Mouse (Mus musculus): Measurements from ENCODE around the gene Cpped1. TPM values are rescaled to one million over a fixed set of nuclear protein-coding genes. Genes with fewer than 3 reads are reported as not detected.
A peak's percentile ranks its signal among the peaks of the same experiment; 100 is the strongest.

Cpped1 gene
- 16.2 and 16.6 TPM in 2 replicates for polyA plus RNA-seq (2014; fragmentation: Nextera tagmentation; extraction: Ambion mirVana)

- H3K27me3 ChIP-seq (ENCODE audit: control insufficient read depth, insufficient read depth, low read length) = no peaks in the 10 kb centered on the region
- DNase-seq (ENCODE audit: low spot score) (peak; percentile 89), ATAC-seq (replicated peaks; ENCODE audit: low FRiP score) (peak; percentile 95)
- no peaks in the 10 kb centered on the region for H3K9me3 ChIP-seq (ENCODE audit: control insufficient read depth, low read length)
- peak within 1 kb of the TSS; percentile 64; the same call in 1 of the 2 replicates for H3K27ac ChIP-seq (ENCODE audit: low read depth, low read length)
- peak within 1 kb of the TSS; percentile 77 for H3K9ac ChIP-seq (ENCODE audit: low read length)
- peak within 1 kb of the TSS; percentile 70 for H3K4me2 ChIP-seq (ENCODE audit: low read depth, low read length, severe bottlenecking)
- H3K4me1 ChIP-seq (replicated peaks; ENCODE audit: control insufficient read depth, insufficient read depth, low read length) = peaks cover 2% of the 10 kb centered on the region; the same call in 1 of the 2 replicates
- under 1% methylated on average over 32 of the region's 32 CpGs for WGBS
- no peaks in the 10 kb centered on the region for H3K36me3 ChIP-seq (ENCODE audit: control insufficient read depth, insufficient read depth, low read length)
- peak within 1 kb of the TSS; percentile 55 for H3K4me3 ChIP-seq (ENCODE audit: low read depth, low read length)
These were observed at the start of gene Cpped1 for GRCm38 (mm10) chr16:11909035-11909591. Gene Cpped1, minus strand, starts transcription at chr16:11909445.

- no peaks in the 10 kb centered on the region for H3K27me3 ChIP-seq (ENCODE audit: control insufficient read depth, insufficient read depth, low read length)
- H3K4me3 ChIP-seq (ENCODE audit: low read depth, low read length) = no peak overlapping the region
- DNase-seq (ENCODE audit: low spot score) (no peak), ATAC-seq (replicated peaks; ENCODE audit: low FRiP score) (no peak)
- no peak overlapping the region for H3K27ac ChIP-seq (ENCODE audit: low read depth, low read length)
- no peaks in the 10 kb centered on the region for H3K4me1 ChIP-seq (replicated peaks; ENCODE audit: control insufficient read depth, insufficient read depth, low read length)
- H3K4me2 ChIP-seq (ENCODE audit: low read depth, low read length, severe bottlenecking) = no peak overlapping the region
- no peak overlapping the region for H3K9ac ChIP-seq (ENCODE audit: low read length)
- no peaks in the 10 kb centered on the region for H3K36me3 ChIP-seq (ENCODE audit: control insufficient read depth, insufficient read depth, low read length)
- no peaks in the 10 kb centered on the region for H3K9me3 ChIP-seq (ENCODE audit: control insufficient read depth, low read length)
These were observed 31.2 kb upstream of the Cpped1 start for GRCm38 (mm10) chr16:11940477-11940876.

DNA sequence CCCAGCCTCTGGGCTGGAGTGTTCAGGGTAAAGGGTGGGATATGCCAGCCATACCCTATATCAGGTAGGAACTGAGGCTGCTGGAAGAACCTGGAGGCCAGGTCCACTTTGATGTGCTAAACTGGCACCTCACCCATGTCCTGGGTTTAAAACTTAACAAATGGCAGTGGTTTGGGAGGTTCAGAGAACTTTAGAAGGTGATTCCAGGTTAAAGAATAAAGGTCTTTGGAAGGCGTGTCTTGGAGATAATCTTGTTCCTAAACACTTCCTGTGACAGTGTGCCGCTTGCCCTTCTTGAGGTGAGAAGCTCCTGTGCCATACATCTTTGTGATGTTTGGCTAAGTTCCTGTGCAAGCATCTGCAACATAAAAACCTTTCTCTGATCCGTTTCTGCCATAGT is 1.6 kb upstream of the Cpped1 start:
- no peak overlapping the region for H3K4me2 ChIP-seq (ENCODE audit: low read depth, low read length, severe bottlenecking)
- no peak overlapping the region for H3K27ac ChIP-seq (ENCODE audit: low read depth, low read length)
- ATAC-seq (replicated peaks; ENCODE audit: low FRiP score) (no peak), DNase-seq (ENCODE audit: low spot score) (no peak)
- H3K4me1 ChIP-seq (replicated peaks; ENCODE audit: control insufficient read depth, insufficient read depth, low read length) = peaks cover 2% of the 10 kb centered on the region; the same call in 1 of the 2 replicates
- no peaks in the 10 kb centered on the region for H3K9me3 ChIP-seq (ENCODE audit: control insufficient read depth, low read length)
- no peaks in the 10 kb centered on the region for H3K27me3 ChIP-seq (ENCODE audit: control insufficient read depth, insufficient read depth, low read length)
- no peak overlapping the region for H3K9ac ChIP-seq (ENCODE audit: low read length)
- WGBS = 87% methylated on average over 3 of the region's 3 CpGs
- no peak overlapping the region for H3K4me3 ChIP-seq (ENCODE audit: low read depth, low read length)
- no peaks in the 10 kb centered on the region for H3K36me3 ChIP-seq (ENCODE audit: control insufficient read depth, insufficient read depth, low read length)

DNA sequence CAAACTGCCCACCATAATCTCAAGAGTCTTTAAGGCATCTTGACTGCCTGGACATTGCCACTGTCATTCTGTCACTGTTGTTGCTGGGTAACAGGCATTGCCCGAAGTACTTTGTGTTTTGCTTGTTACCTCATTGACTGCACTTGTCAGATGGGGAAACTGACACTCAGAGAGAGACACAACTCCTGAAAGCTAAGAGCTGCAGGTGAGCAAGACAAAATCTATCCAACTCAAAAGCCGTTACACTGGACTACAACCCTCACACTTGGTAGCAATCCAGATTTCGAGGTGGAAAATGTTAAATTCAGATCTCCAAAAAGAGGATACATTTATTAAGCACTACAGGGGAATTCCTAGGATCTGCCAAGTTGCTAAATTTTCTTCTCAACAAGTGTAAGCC is 572 bp upstream of the Cpped1 start:
- ATAC-seq (replicated peaks; ENCODE audit: low FRiP score) = no peak
- Histone ChIP-seq H3K27ac (ENCODE audit: low read depth, low read length) (no peak overlapping the region), H3K9ac (ENCODE audit: low read length) (no peak overlapping the region), H3K27me3 (ENCODE audit: control insufficient read depth, insufficient read depth, low read length) (no peaks in the 10 kb centered on the region), H3K4me1 (replicated peaks; ENCODE audit: control insufficient read depth, insufficient read depth, low read length) (peaks cover 2% of the 10 kb centered on the region; the same call in 1 of the 2 replicates), H3K9me3 (ENCODE audit: control insufficient read depth, low read length) (no peaks in the 10 kb centered on the region), H3K4me2 (ENCODE audit: low read depth, low read length, severe bottlenecking) (no peak overlapping the region), H3K4me3 (ENCODE audit: low read depth, low read length) (no peak overlapping the region), H3K36me3 (ENCODE audit: control insufficient read depth, insufficient read depth, low read length) (no peaks in the 10 kb centered on the region)
- DNase-seq (ENCODE audit: low spot score) = no peak
- 81% methylated on average over 3 of the region's 3 CpGs for WGBS

GRCm38 (mm10) chr16:11908461-11909014 is 707 bp downstream of the Cpped1 start:
- 30% methylated on average over 11 of the region's 11 CpGs for WGBS
- peak overlapping the region; percentile 70 for H3K4me2 ChIP-seq (ENCODE audit: low read depth, low read length, severe bottlenecking)
- peak overlapping the region; percentile 55 for H3K4me3 ChIP-seq (ENCODE audit: low read depth, low read length)
- H3K4me1 ChIP-seq (replicated peaks; ENCODE audit: control insufficient read depth, insufficient read depth, low read length) = peaks cover 2% of the 10 kb centered on the region; the same call in 1 of the 2 replicates
- peak overlapping the region; percentile 64; the same call in 1 of the 2 replicates for H3K27ac ChIP-seq (ENCODE audit: low read depth, low read length)
- H3K9me3 ChIP-seq (ENCODE audit: control insufficient read depth, low read length) = no peaks in the 10 kb centered on the region
- peak overlapping the region; percentile 77 for H3K9ac ChIP-seq (ENCODE audit: low read length)
- H3K36me3 ChIP-seq (ENCODE audit: control insufficient read depth, insufficient read depth, low read length) = no peaks in the 10 kb centered on the region
- no peaks in the 10 kb centered on the region for H3K27me3 ChIP-seq (ENCODE audit: control insufficient read depth, insufficient read depth, low read length)
- ATAC-seq (replicated peaks; ENCODE audit: low FRiP score) (peak; percentile 57), DNase-seq (ENCODE audit: low spot score) (no peak)

GRCm38 (mm10) chr16:11907816-11908215 is 1.4 kb downstream of the Cpped1 start:
- no peak for ATAC-seq (replicated peaks; ENCODE audit: low FRiP score)
- WGBS = 75% methylated on average over 4 of the region's 4 CpGs

DNA sequence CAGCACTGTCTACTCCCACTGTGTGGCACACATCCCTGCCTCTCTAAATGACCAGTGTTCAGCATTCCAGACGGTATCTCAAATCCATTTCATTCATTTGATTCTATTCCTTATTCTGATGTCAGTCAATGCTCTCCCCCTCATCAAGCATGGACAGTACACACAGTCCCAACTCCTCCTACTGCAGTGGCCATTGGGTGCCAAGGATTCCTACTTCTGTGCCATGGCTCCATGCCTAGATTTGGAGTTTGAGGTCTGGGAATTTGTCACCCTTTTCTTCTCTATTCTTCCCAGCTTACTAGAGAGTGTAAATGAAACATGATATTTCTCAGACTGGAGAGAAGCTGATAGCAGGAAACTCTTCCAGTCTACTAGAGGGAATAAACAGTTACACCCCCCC is 2.3 kb downstream of the Cpped1 start:
- peaks cover 2% of the 10 kb centered on the region; the same call in 1 of the 2 replicates for H3K4me1 ChIP-seq (replicated peaks; ENCODE audit: control insufficient read depth, insufficient read depth, low read length)
- no peaks in the 10 kb centered on the region for H3K9me3 ChIP-seq (ENCODE audit: control insufficient read depth, low read length)
- H3K36me3 ChIP-seq (ENCODE audit: control insufficient read depth, insufficient read depth, low read length) = no peaks in the 10 kb centered on the region
- WGBS = 82% methylated on average over 1 of the region's 1 CpGs
- no peak overlapping the region for H3K4me2 ChIP-seq (ENCODE audit: low read depth, low read length, severe bottlenecking)
- ATAC-seq (replicated peaks; ENCODE audit: low FRiP score) = no peak
- no peak overlapping the region for H3K27ac ChIP-seq (ENCODE audit: low read depth, low read length)
- H3K9ac ChIP-seq (ENCODE audit: low read length) = no peak overlapping the region
- no peaks in the 10 kb centered on the region for H3K27me3 ChIP-seq (ENCODE audit: control insufficient read depth, insufficient read depth, low read length)
- H3K4me3 ChIP-seq (ENCODE audit: low read depth, low read length) = no peak overlapping the region
- DNase-seq (ENCODE audit: low spot score) = no peak

More at GRCm38 (mm10) chr16:11907816-11908215, 1.4 kb downstream of the Cpped1 start:
- no peak overlapping the region for H3K27ac ChIP-seq (ENCODE audit: low read depth, low read length)
- no peaks in the 10 kb centered on the region for H3K36me3 ChIP-seq (ENCODE audit: control insufficient read depth, insufficient read depth, low read length)
- no peaks in the 10 kb centered on the region for H3K27me3 ChIP-seq (ENCODE audit: control insufficient read depth, insufficient read depth, low read length)
- H3K4me2 ChIP-seq (ENCODE audit: low read depth, low read length, severe bottlenecking) = no peak overlapping the region
- peaks cover 2% of the 10 kb centered on the region; the same call in 1 of the 2 replicates for H3K4me1 ChIP-seq (replicated peaks; ENCODE audit: control insufficient read depth, insufficient read depth, low read length)
- no peak for DNase-seq (ENCODE audit: low spot score)
- no peak overlapping the region for H3K4me3 ChIP-seq (ENCODE audit: low read depth, low read length)
- no peak overlapping the region for H3K9ac ChIP-seq (ENCODE audit: low read length)
- H3K9me3 ChIP-seq (ENCODE audit: control insufficient read depth, low read length) = no peaks in the 10 kb centered on the region

- no peaks in the 10 kb centered on the region for H3K27me3 ChIP-seq (ENCODE audit: control insufficient read depth, insufficient read depth, low read length)
- no peak overlapping the region for H3K27ac ChIP-seq (ENCODE audit: low read depth, low read length)
- no peak overlapping the region for H3K9ac ChIP-seq (ENCODE audit: low read length)
- ATAC-seq (replicated peaks; ENCODE audit: low FRiP score) (no peak), DNase-seq (ENCODE audit: low spot score) (no peak)
- H3K4me1 ChIP-seq (replicated peaks; ENCODE audit: control insufficient read depth, insufficient read depth, low read length) = peaks cover 2% of the 10 kb centered on the region; the same call in 1 of the 2 replicates
- 82% methylated on average over 4 of the region's 4 CpGs for WGBS
- H3K9me3 ChIP-seq (ENCODE audit: control insufficient read depth, low read length) = no peaks in the 10 kb centered on the region
- H3K36me3 ChIP-seq (ENCODE audit: control insufficient read depth, insufficient read depth, low read length) = no peaks in the 10 kb centered on the region
- no peak overlapping the region for H3K4me3 ChIP-seq (ENCODE audit: low read depth, low read length)
- H3K4me2 ChIP-seq (ENCODE audit: low read depth, low read length, severe bottlenecking) = no peak overlapping the region
These were observed 4.0 kb downstream of the Cpped1 start for GRCm38 (mm10) chr16:11905216-11905615.

DNA sequence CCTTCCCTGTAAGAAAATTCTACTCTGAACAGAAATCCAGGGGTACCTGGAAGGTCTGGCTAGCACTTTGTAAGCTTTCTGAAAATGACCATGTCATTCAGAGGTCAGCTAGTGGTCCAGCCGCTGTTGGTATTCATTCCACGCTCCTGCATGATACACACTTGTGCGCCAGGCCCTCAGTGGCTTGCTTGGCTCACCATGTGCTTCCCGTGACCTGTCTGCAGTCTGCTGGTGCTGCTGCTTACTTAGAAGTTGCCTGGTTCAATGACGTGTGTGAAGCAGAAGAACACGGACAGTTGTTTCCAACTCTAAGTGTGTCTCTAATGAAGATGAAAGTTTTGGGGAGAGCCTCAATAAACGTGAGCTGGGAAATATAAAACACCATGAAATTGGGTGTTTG is 7.2 kb downstream of the Cpped1 start:
- Histone ChIP-seq H3K4me2 (ENCODE audit: low read depth, low read length, severe bottlenecking) (no peak overlapping the region), H3K36me3 (ENCODE audit: control insufficient read depth, insufficient read depth, low read length) (no peaks in the 10 kb centered on the region), H3K9ac (ENCODE audit: low read length) (no peak overlapping the region), H3K9me3 (ENCODE audit: control insufficient read depth, low read length) (no peaks in the 10 kb centered on the region), H3K27ac (ENCODE audit: low read depth, low read length) (no peak overlapping the region), H3K27me3 (ENCODE audit: control insufficient read depth, insufficient read depth, low read length) (no peaks in the 10 kb centered on the region), H3K4me1 (replicated peaks; ENCODE audit: control insufficient read depth, insufficient read depth, low read length) (no peaks in the 10 kb centered on the region), H3K4me3 (ENCODE audit: low read depth, low read length) (no peak overlapping the region)
- 87% methylated on average over 7 of the region's 7 CpGs for WGBS
- no peak for DNase-seq (ENCODE audit: low spot score)
- ATAC-seq (replicated peaks; ENCODE audit: low FRiP score) = no peak
